Mouse (Mus musculus) c-Kit-positive CD71-positive TER-119-positive erythroid progenitor cells, embryonic 14.5 days (primary cell): ENCODE data around the gene Zdhhc14.
A peak's percentile ranks its signal among the peaks of the same experiment; 100 is the strongest.

Source experiments
- DNase-seq: peaks from one replicate; pipeline ENCODE4 v3.0.0-alpha.2; 2013; ENCODE audit warnings: low spot score

The Zdhhc14 gene

DNA sequence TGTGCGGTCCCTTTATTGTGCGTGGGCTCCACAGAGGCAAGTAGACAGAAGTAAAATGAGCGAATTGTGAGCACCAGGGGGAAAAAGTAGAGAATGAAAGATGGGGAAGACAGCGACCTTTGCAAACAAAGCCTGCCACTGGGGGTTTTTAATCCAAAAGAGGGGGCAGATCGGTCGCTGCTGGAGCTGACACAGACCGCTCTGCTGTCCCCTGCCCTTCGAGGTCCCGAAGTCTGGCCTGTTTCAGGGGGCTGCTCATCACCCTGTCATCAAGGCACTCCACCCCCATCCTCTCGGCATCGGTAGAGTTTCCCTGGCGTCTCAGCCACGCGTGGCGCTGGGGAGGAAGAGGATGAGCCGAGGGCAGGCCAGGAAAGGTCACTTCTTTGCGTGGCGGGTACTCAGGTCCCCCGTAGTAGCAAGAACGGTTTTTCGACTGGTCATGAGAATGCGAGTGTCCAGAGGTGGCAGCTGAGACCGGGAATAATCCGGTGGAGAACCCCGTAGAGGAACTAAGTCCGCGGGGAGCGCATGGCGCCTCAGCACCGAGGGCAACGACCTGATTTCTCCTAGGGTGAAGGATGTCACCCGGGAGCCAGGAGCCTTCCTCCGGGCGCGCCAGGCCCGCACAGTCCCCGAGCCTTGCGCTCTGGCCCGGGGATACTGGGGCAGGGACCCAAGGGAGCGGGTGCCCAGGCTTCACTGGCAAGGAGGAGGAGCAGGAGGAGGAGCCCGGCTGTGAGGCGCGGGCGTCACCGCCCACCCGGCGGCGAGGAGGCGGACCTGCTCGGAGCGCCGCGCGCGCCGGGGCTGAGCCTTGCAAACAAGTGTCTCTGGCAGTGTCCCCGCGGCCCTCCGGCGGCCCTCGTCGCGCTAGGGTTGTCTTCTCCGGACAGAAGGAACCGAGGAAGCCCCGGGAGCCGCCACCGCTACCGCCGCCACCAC is at the start of gene Zdhhc14:
Zdhhc14 (plus strand) TSS at position 757 of the 945 bp plus-strand sequence.
- peak; percentile 87 for DNase-seq

DNA sequence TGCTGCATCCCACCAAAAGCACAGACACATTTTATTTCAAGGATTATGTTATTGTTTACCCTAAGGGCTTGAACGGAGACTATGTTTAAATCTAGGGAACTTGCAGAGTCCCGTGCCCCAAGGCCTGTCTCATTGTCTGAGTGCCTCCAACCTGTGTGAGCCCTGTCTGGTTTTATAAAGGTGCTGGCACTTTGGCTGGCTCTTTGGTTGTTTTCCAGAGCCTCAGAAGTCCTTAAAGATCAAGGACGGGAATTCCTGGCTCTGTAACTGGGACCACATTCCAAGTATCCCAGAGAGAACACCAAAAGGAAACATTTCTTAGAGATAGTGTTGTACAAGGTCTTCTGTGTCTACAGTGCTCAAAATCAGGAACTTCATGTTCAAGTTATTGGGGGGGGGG is 49.1 kb upstream of the Zdhhc14 start:
- no peak for DNase-seq

- DNase-seq, result no peak
Observed at GRCm38 (mm10) chr17:5443751-5444150, 48.6 kb upstream of the Zdhhc14 start.

DNA sequence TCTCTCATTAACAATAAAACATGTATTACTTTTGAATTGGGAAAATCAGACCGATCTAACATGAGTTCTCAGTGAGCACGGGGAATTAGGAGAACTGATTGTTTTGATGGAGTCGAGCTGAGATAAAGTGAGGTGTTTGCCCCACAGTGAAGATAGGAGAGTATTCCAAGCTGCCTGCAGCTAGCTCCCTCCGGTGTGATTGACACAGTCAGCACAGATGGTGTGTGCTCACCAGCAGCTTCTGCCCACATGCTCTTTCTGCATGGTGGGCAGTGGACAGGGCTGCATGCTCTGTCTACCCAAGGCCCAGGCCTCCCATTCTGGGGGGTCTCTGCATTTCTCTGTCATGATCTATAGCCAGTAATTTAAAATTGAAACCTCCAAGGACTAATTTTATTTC is 38.7 kb upstream of the Zdhhc14 start:
- DNase-seq, result no peak

- no peak for DNase-seq
Observed at GRCm38 (mm10) chr17:5463912-5464311, 28.4 kb upstream of the Zdhhc14 start.

- no peak for DNase-seq
Observed at GRCm38 (mm10) chr17:5466736-5467135, 25.6 kb upstream of the Zdhhc14 start.

DNA sequence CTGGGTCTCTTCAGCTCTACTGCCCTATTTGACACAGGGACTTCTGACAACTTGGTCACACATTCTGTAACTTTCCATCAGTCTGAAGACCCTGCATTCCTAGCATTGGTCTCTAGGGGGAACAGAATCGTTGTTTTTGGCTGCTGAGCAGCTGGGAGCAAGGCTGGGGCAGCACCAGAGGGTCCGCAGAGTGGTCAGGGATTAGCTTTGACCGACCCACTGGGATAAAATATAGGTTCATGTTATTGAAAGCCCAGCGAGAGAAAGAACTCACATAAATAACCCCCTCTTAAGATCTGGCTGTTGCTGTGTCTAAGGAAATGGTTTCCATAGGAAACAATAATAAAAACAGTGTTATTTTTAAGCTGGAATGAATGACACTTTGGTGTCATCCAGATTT is 25.2 kb upstream of the Zdhhc14 start:
- DNase-seq, result no peak

- DNase-seq, result no peak
Observed at GRCm38 (mm10) chr17:5472268-5472667, 20.1 kb upstream of the Zdhhc14 start.

GRCm38 (mm10) chr17:5475960-5476725 is 16.2 kb upstream of the Zdhhc14 start:
- no peak for DNase-seq

DNA sequence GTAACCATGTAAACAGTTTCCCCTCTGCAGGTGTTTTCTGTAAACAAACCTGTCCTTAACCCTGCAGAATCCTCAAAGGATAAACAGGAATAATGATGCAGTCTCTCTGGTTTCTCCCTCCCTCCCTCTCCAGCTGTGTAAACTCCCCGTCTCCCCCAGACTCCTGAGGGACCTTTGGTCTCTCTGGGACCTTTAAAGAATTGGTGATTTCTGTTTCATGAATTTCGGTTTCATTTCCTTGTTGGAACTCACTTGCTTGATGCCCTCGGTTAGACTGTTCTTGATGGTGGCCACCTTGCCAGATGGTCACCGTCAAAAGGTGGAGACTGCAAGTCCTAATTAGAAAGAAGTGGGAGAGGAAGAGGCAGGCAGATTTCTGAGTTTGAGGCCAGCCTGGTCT is 8.9 kb upstream of the Zdhhc14 start:
- DNase-seq, result no peak

DNA sequence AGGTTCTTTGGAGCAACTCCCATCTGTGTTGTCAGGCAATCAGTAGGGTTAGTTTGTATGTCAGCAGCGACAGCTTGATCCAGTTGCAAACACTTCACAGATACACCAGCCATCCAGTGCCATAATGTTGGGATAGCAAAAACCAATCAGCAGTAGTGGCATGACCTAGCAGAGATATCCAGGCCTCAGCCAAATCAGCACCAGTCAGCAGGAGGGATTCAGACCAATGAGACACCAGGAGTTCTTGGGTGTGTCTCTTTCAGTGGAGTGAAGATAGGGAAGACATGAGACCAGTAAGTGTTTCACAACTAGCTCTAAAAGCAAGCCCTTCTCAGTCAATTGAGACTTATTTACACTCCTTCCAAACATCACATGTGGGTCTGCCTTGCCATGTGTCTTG is 7.7 kb upstream of the Zdhhc14 start:
- no peak for DNase-seq

DNA sequence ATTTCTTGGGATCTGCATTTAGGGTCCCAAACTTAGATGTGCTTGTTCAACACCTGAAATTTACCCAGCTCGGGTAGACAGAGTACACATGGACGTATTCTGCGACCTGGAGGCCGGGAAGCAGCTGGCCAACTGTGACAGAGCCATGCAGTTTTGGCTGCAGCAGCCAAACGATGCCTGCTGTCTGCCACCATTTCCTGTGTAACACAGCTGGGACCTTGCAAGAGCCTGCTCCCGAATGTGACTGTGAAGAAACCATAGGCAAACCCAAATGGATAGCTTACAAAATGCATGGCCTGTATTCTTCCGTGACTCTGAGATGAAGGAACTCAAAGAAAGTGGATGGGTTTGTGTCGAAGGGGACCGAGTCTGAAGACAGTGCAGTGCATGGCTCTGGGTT is 4.2 kb upstream of the Zdhhc14 start:
- DNase-seq, result no peak

DNA sequence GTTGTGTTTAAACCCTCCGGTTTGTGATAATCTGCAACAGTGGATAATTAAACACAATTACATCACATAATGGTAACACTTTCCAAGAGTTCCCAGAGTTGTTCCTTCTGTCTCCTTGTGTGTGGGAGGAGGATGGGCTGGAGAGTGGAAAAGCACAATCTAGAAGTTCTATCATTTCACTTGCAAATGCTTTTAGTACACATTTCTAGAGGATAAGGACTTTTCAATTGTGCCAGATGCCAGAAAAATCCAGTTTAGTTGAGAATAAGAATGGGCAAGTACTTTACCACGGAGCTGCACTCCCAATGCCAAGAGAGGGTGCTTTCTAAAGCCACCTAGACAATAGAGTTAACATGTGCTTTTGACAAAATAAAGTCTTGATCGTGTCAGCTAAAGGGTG is 2.0 kb upstream of the Zdhhc14 start:
- no peak for DNase-seq

GRCm38 (mm10) chr17:5491031-5491800 is 1.1 kb upstream of the Zdhhc14 start:
- peak; percentile 93 for DNase-seq

GRCm38 (mm10) chr17:5492746-5493160 is 396 bp downstream of the Zdhhc14 start:
- no peak for DNase-seq

DNA sequence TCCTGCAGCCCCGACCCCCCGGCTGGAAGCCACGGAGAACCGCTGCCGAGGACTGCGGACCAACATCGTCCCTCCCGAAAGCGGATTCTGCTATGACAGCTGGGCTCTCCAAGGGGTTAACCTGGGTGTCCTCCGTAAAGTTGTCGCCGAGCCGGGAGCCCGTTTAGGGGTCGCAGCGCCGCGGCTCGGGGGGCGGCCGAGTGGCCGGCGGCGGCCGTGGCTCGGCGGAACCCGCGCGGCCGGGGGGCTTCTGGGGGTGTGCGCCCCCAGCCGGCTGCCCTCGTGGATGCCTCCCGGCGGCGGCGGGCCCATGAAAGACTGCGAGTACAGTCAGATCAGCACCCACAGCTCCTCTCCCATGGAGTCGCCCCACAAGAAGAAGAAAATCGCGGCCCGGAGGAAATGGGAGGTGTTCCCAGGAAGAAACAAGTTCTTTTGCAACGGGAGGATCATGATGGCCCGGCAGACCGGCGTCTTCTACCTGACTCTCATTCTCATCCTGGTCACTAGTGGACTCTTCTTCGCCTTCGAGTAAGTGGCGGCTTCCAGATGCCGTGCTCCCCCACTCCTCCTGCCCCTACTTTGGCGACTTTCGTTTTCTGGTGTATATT is 909 bp downstream of the Zdhhc14 start:
- DNase-seq, result no peak

- DNase-seq, result peak; percentile 71
Observed at GRCm38 (mm10) chr17:5493809-5494208, 1.5 kb downstream of the Zdhhc14 start.

- no peak for DNase-seq
Observed at GRCm38 (mm10) chr17:5494832-5495231, 2.5 kb downstream of the Zdhhc14 start.

DNA sequence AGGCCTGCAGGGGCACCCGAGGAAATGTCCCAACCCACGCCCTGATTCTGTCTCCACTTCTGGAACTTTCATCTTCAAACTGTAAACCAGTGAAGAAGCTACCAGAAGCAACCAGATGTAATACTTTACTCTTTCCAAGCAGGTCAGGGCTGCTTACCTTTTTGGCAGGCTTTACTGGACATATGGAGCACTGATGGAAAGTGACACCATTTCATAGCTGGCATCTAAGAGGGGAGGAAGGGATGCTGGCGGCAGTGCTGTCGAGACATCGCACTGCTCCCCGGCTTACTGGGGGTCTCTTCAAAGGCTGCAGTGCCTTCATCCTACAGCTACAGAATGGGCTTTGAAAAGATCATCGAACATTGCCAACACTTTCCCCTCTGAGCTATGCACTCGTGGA is 5.3 kb downstream of the Zdhhc14 start:
- no peak for DNase-seq

GRCm38 (mm10) chr17:5498996-5499395 is 6.6 kb downstream of the Zdhhc14 start:
- no peak for DNase-seq

DNA sequence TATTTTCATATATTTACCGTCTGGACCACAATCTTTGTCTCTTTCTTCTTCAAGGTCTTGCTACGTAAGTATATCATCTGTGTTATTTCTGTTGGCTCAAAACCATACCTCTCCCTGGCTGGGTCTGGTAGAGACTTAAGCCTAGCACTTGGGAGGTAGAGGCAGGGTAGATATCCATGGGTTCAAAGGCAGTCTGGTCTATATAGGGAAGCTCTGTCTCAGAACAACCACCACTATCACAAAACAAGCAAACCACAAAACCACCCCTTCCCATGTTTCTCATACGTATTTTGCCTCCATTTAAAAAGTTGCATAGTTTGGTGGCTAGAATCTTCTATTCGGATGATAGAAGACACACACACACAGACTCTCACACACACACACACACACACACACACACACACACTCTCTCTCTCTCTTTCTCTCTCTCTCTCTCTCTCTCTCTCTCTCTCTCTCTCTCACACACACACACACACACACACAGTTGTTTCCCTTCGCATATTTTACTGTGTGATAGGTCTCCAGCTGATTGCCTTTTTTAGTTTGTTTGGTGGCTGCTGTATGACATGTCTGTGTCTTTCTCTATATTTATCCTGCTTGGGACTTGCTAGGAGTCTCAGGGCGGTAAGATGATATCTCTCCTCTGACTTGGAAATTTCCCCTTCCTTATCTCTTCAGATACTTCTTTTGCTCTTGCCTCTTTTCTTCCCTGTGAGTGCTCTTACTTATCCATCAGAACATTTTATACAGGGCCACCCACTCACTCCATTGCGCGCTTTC is 11.8 kb downstream of the Zdhhc14 start:
- no peak for DNase-seq
